Mouse (Mus musculus): ENCODE measurements around the gene Susd1.

Gene Susd1

DNA sequence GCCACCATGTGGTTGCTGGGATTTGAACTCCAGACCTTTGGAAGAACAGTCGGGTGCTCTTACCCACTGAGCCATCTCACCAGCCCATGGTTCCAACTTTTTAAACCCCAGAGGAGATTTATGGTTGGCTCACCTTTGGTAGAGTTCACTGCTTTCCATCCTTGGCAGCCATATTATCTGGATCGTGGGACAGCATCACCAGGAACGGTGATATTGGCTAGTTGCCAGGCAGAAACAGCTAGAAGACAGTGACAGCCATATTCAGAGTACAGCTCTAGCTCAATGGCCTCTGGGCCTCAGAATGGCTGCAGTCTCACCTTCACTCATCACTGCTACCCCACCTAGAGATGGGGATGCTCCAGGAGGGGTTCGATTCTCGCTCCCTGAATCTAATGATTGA is 159.3 kb downstream of the Susd1 start:
- DNase-seq, result peak; percentile 81

GRCm38 (mm10) chr4:59278410-59278809 is 160.0 kb downstream of the Susd1 start:
- peak; percentile 74 for DNase-seq

DNA sequence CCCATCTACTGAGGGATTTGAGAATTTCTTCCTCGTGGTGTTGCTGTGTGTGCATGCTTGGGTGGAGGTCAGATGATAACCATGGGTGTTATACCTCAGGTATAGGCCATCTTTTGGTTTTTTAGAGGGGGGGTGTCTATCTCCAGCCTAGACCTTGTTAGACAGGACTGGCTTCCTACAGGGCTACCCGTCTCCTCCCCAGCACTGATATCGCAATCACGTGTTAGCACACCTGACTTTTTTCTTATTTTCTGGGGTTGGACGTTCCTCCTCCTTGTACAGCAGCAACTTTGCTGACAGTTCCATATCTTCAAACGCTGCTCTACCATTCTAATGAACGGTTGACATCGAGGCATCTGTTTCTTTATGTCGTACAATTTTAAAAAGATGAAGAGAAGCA is 160.5 kb downstream of the Susd1 start:
- DNase-seq, result no peak

GRCm38 (mm10) chr4:59275956-59276355 is 162.5 kb downstream of the Susd1 start:
- DNase-seq, result no peak

GRCm38 (mm10) chr4:59275494-59275893 is 162.9 kb downstream of the Susd1 start:
- peak; percentile 89 for DNase-seq

GRCm38 (mm10) chr4:59274136-59274535 is 164.3 kb downstream of the Susd1 start:
- no peak for DNase-seq

- no peak for DNase-seq
These were observed 165.1 kb downstream of the Susd1 start for GRCm38 (mm10) chr4:59273342-59273741.

- DNase-seq, result no peak
These were observed 172.8 kb downstream of the Susd1 start for GRCm38 (mm10) chr4:59265631-59266030.

DNA sequence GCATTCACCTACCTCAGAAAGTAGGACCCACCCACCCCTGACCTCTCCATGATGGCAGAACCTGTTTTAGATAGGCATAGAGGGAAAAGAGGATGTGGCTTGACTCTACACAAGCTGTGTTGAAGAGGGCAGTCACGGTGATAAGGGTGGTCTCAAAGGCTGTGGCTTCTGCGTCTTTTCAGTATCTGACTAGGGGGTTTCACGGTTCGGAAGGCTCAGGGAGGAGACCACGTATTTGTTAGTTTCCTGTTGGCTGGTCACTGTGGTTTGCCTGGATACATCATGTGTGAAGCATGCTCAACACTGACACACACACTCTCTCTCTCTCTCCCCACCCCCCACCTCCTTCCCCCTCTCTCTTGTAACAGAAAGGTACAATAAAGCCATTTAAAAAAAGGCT is 173.3 kb downstream of the Susd1 start:
- no peak for DNase-seq
